Mouse (Mus musculus) embryonic facial prominence, embryonic 10.5 days (tissue): ENCODE results near the gene Sele. TPM values are rescaled to one million over a fixed set of nuclear protein-coding genes. Genes with fewer than 3 reads are reported as not detected.
A peak's percentile ranks its signal among the peaks of the same experiment; 100 is the strongest.
"Not testable (repeated sequence)": the region's sequence is repeated elsewhere in the genome, so short reads cannot be mapped to it uniquely, and the experiment has no call there.

Experiments used
- DNase-seq: peaks from one replicate; pipeline ENCODE4 v3.0.0-alpha.2; 2017; ENCODE audit warnings: low spot score
- H3K27ac ChIP-seq: fragments of 300-500 bp; sonication (generic); replicated peaks from 2 replicates; pipeline ENCODE4 v1.5.1; 2016; ENCODE audit warnings: mild to moderate bottlenecking
- H3K27me3 ChIP-seq: fragments of 300-500 bp; sonication (generic); replicated peaks from 2 replicates; pipeline ENCODE4 v1.6.1; 2016; ENCODE audit warnings: low read depth, mild to moderate bottlenecking; ENCODE audit not compliant: poor library complexity, severe bottlenecking
- H3K36me3 ChIP-seq: fragments of 300-500 bp; sonication (generic); replicated peaks from 2 replicates; pipeline ENCODE4 v1.6.1; 2016; ENCODE audit warnings: mild to moderate bottlenecking, moderate library complexity
- H3K4me1 ChIP-seq: fragments of 300-500 bp; sonication (generic); 2 replicates; pipeline ENCODE4 v1.6.1; 2016
- H3K4me3 ChIP-seq: fragments of 300-500 bp; sonication (generic); 2 replicates; pipeline ENCODE4 v1.5.1; 2016; ENCODE audit warnings: mild to moderate bottlenecking, moderate library complexity
- H3K9me3 ChIP-seq: fragments of 300-500 bp; sonication (generic); 2 replicates; pipeline ENCODE4 v1.6.1; 2016; ENCODE audit warnings: mild to moderate bottlenecking
- WGBS: fragments of 180-500 bp; shearing (Covaris S2); methylation state at CpG from one replicate; pipeline ENCODE4 v1.1.7; 2016; 5-methylcytosine and 5-hydroxymethylcytosine counted together
- polyA plus RNA-seq: library from polyadenylated mRNA; unstranded; fragments of >200 nt; fragmentation: Nextera tagmentation; extraction: Ambion mirVana; gene quantifications from 2 replicates; pipeline ENCODE4 v1.2.1, GENCODE M21; 2016

Gene Sele
- not detected in 2 replicates for polyA plus RNA-seq

GRCm38 (mm10) chr1:164047934-164048333, at the start of gene Sele:
TSS of gene Sele (plus strand) at chr1:164048234.
- H3K9me3 ChIP-seq: no peaks in the 10 kb centered on the region
- no peaks in the 10 kb centered on the region for H3K27me3 ChIP-seq

GRCm38 (mm10) chr1:164001831-164002452, 46.1 kb upstream of the Sele start:
- DNase-seq: no peak
- Histone ChIP-seq H3K4me3 (no peak overlapping the region), H3K27ac (no peak overlapping the region), H3K36me3 (no peaks in the 10 kb centered on the region), H3K27me3 (no peaks in the 10 kb centered on the region), H3K9me3 (no peaks in the 10 kb centered on the region), H3K4me1 (no peaks in the 10 kb centered on the region)
- 63% methylated on average over 6 of the region's 6 CpGs for WGBS

More at GRCm38 (mm10) chr1:164047934-164048333, at the start of gene Sele:
- Histone ChIP-seq H3K27ac (no peak within 1 kb of the TSS), H3K36me3 (no peaks in the 10 kb centered on the region), H3K4me3 (no peak within 1 kb of the TSS), H3K4me1 (no peaks in the 10 kb centered on the region)
- DNase-seq: no peak
- WGBS: 83% methylated on average over 5 of the region's 5 CpGs

- H3K9me3 ChIP-seq: no peaks in the 10 kb centered on the region
- no peaks in the 10 kb centered on the region for H3K4me1 ChIP-seq
- H3K4me3 ChIP-seq: no peak overlapping the region
- DNase-seq: no peak
- 76% methylated on average over 3 of the region's 3 CpGs for WGBS
- H3K27ac ChIP-seq: no peak overlapping the region
- no peaks in the 10 kb centered on the region for H3K27me3 ChIP-seq
- no peaks in the 10 kb centered on the region for H3K36me3 ChIP-seq
Measured at GRCm38 (mm10) chr1:164004311-164004710, 43.7 kb upstream of the Sele start.

- 45% methylated on average over 2 of the region's 2 CpGs for WGBS
- DNase-seq: peak; percentile 35
Measured at GRCm38 (mm10) chr1:164009235-164009634, 38.8 kb upstream of the Sele start.

GRCm38 (mm10) chr1:164014616-164015015, 33.4 kb upstream of the Sele start:
- 76% methylated on average over 1 of the region's 1 CpGs for WGBS
- H3K36me3 ChIP-seq: no peaks in the 10 kb centered on the region
- no peaks in the 10 kb centered on the region for H3K27me3 ChIP-seq
- no peak for DNase-seq
- no peaks in the 10 kb centered on the region for H3K9me3 ChIP-seq
- H3K4me1 ChIP-seq: no peaks in the 10 kb centered on the region
- H3K4me3 ChIP-seq: no peak overlapping the region
- no peak overlapping the region for H3K27ac ChIP-seq

More at GRCm38 (mm10) chr1:164009235-164009634, 38.8 kb upstream of the Sele start:
- Histone ChIP-seq H3K9me3 (no peaks in the 10 kb centered on the region), H3K36me3 (no peaks in the 10 kb centered on the region), H3K27me3 (no peaks in the 10 kb centered on the region), H3K27ac (no peak overlapping the region), H3K4me1 (no peaks in the 10 kb centered on the region), H3K4me3 (no peak overlapping the region)

- DNase-seq: no peak
- Histone ChIP-seq H3K27ac (no peak overlapping the region), H3K4me1 (no peaks in the 10 kb centered on the region), H3K36me3 (no peaks in the 10 kb centered on the region), H3K4me3 (no peak overlapping the region), H3K27me3 (no peaks in the 10 kb centered on the region), H3K9me3 (no peaks in the 10 kb centered on the region)
- WGBS: 89% methylated on average over 16 of the region's 16 CpGs
Measured at GRCm38 (mm10) chr1:164018221-164018896, 29.7 kb upstream of the Sele start.

- H3K27ac ChIP-seq: no peak overlapping the region
- no peaks in the 10 kb centered on the region for H3K36me3 ChIP-seq
- no peak overlapping the region for H3K4me3 ChIP-seq
- no peaks in the 10 kb centered on the region for H3K27me3 ChIP-seq
- no peaks in the 10 kb centered on the region for H3K4me1 ChIP-seq
- H3K9me3 ChIP-seq: no peaks in the 10 kb centered on the region
- no peak for DNase-seq
- 73% methylated on average over 6 of the region's 6 CpGs for WGBS
Measured at GRCm38 (mm10) chr1:164019789-164020188, 28.2 kb upstream of the Sele start.

- H3K36me3 ChIP-seq, H3K4me3 ChIP-seq, DNase-seq, H3K27ac ChIP-seq, H3K9me3 ChIP-seq, H3K4me1 ChIP-seq, H3K27me3 ChIP-seq: not testable (repeated sequence)
- 88% methylated on average over 3 of the region's 3 CpGs for WGBS
Measured at GRCm38 (mm10) chr1:164020746-164021145, 27.3 kb upstream of the Sele start.

GRCm38 (mm10) chr1:164022106-164022505, 25.9 kb upstream of the Sele start:
- not testable (repeated sequence) for H3K27me3 ChIP-seq, H3K9me3 ChIP-seq, DNase-seq, H3K27ac ChIP-seq, H3K4me3 ChIP-seq, H3K4me1 ChIP-seq, H3K36me3 ChIP-seq
- 77% methylated on average over 5 of the region's 5 CpGs for WGBS

- DNase-seq: no peak
- Histone ChIP-seq H3K27ac (no peak overlapping the region), H3K9me3 (no peaks in the 10 kb centered on the region), H3K4me3 (no peak overlapping the region), H3K4me1 (no peaks in the 10 kb centered on the region), H3K36me3 (no peaks in the 10 kb centered on the region), H3K27me3 (no peaks in the 10 kb centered on the region)
- 88% methylated on average over 4 of the region's 4 CpGs for WGBS
Measured at GRCm38 (mm10) chr1:164025685-164026084, 22.3 kb upstream of the Sele start.

GRCm38 (mm10) chr1:164027416-164027815, 20.6 kb upstream of the Sele start:
- H3K4me3 ChIP-seq: no peak overlapping the region
- H3K27me3 ChIP-seq: no peaks in the 10 kb centered on the region
- H3K36me3 ChIP-seq: no peaks in the 10 kb centered on the region
- 58% methylated on average over 5 of the region's 5 CpGs for WGBS
- H3K9me3 ChIP-seq: no peaks in the 10 kb centered on the region
- H3K27ac ChIP-seq: no peak overlapping the region
- DNase-seq: no peak
- no peaks in the 10 kb centered on the region for H3K4me1 ChIP-seq

GRCm38 (mm10) chr1:164040385-164041135, 7.5 kb upstream of the Sele start:
- Histone ChIP-seq H3K27ac (no peak overlapping the region), H3K9me3 (no peaks in the 10 kb centered on the region), H3K36me3 (no peaks in the 10 kb centered on the region), H3K4me1 (no peaks in the 10 kb centered on the region), H3K27me3 (no peaks in the 10 kb centered on the region), H3K4me3 (no peak overlapping the region)
- no peak for DNase-seq
- WGBS: 81% methylated on average over 10 of the region's 10 CpGs

GRCm38 (mm10) chr1:164043549-164043948, 4.5 kb upstream of the Sele start:
- 74% methylated on average over 3 of the region's 3 CpGs for WGBS
- Histone ChIP-seq H3K27me3 (no peaks in the 10 kb centered on the region), H3K36me3 (no peaks in the 10 kb centered on the region), H3K4me1 (no peaks in the 10 kb centered on the region), H3K4me3 (no peak overlapping the region), H3K27ac (no peak overlapping the region), H3K9me3 (no peaks in the 10 kb centered on the region)
- no peak for DNase-seq
